Mouse (Mus musculus): ENCODE data around the gene Fam124b. TPM values are rescaled to one million over a fixed set of nuclear protein-coding genes. Genes with fewer than 3 reads are reported as not detected.

Fam124b gene
- total RNA-seq, 2 experiments from 2014 or later, result not detected

DNA sequence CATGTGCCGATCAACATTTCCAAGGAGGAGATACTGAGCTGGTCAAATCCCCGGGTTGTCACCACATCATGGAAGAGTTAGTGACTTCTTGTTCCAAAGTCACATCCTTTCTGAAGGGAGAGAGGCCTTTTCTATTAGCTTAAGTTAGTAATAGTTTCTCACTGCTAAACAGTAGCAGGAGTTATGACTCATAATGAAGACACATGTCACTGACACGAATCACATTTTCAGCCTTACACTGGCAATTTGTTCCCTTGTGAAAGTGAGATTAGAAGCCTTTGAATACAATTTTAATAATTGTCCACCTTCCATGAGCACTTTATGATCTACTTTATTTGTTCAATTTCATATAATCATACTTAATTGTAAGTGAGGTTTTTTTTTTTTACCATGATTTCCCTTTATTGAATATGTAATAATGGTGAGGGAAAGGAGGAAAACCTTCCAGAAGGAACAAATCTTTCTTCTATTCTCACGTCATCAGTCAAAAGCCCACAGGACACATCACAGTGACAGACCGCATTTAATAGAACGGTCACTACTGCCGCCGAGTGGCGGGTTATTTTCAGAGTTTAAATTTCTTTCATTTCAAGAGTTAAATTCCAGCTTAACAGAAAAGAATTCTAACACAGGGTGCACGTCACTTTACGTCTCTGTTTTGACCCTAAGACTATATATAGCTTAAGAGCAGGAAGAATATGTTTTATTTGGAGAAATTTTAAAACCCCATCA lies 40.5 kb downstream of the Fam124b start:
- ATAC-seq (replicated peaks; ENCODE audit: poor library complexity), result no peak

DNA sequence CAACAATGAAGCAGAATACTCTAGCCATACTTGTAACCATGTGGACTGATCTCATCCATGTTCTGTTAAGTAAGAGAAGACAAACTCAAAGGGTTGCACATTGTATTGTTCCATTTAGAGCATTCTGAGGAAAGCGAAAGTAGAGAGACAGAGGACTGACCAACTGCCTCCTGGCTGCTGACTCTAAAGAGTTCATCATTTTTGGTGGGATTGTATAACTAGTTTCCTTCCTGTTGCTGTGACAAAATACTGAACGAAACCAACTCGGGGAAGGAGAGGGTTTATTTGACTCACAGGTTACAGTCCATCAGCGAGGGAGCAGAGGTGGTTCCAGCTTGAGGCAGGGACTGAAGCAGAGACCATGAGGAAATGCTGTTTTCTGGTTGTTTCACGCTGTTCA lies 50.6 kb downstream of the Fam124b start:
- ATAC-seq (replicated peaks; ENCODE audit: poor library complexity), result peak; percentile 80

DNA sequence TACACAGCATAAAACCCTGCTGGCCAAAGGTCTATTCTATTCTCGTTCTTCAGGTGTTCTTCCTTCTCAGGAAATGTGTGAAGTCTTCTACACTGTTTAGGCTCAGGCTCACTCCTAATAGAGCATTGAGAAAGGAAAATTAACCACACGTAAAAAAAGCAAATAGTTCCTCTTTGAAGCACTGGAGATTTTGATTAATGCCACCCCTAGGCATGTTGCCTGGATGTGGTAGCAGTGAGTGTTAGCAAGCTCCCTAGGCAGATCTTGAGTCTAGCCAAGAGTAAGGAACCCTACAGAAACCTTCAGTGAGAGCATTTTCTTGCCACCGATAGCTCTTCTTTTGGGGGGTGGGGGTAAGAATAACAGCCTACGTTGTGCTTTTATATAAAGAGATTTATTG lies 51.7 kb downstream of the Fam124b start:
- peak; percentile 32 for ATAC-seq (replicated peaks; ENCODE audit: poor library complexity)

DNA sequence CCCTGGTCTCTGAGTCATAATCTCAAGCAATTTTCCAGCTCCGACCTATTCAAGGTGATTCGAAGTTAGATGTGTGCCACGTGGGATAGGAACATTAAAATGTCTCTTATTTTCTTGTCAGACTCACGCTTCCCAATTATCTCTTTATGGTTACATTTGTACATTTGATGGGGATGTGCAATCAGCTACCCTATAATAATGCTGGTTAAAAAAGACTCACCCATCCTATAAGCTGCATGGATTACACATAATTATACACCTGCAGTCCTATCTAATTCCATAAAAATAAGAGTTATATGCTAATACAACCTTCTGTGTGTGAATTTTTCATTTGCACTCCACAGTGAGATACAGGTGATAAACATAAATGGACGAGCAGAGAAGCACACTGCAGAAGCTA lies 52.9 kb downstream of the Fam124b start:
- no peak for ATAC-seq (replicated peaks; ENCODE audit: poor library complexity)

DNA sequence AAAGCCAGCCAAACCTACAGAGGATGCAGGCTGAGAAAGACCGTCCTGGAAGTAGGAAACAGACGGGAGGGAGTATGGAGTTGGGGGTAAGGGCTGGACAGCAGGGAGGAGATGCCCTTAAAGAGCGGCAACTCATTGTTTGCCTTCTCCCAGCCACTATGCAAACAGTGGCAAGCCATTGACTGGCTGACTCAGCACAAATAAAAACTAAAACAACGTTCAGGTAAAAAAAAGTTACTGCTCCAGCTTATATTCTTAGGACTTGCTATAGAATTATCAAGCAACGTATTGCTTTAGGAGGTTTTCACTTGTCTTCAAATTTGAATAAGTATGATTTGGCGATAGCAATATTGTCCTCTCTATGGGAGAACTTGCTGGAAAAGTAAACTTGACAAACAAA lies 55.3 kb downstream of the Fam124b start:
- ATAC-seq (replicated peaks; ENCODE audit: poor library complexity), result no peak

DNA sequence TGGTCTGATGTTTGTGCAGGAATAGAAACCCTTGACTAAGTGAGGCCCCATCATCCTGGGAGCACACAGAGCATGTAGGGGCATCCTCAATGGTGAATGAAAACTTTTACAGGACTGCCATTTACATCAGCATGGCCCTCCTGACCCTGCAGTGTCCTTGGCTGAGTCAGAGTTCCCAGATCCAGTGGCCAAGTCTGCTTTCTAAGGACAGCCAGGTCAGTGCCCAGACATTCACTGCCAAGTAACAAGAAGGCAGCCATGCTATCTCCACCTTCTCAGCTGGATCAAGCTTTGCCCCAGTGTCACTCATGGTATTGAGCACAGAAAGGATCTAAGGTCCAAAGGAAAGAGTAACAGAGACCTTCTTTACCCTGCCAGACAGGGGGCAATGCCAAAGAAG lies 58.7 kb downstream of the Fam124b start:
- no peak for ATAC-seq (replicated peaks; ENCODE audit: poor library complexity)

DNA sequence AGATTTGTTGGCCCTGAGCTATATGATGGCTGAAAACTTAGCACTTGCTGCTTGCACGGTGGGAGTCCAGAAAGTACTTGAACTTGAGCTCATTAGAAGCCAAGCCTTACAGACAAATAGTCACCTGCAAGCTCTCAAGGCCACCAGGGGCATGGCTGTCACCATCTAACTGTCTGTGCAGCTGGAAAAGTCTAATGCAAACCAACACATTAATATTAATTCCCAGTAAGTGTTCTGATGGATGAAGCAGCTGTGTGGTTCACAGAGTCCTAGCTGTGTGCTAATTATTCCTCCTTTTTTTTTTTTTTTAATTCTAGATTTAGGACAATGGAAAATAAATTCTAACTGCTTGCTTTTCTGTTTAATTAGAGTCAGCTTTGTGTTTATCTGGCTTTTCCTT lies 63.4 kb downstream of the Fam124b start:
- no peak for ATAC-seq (replicated peaks; ENCODE audit: poor library complexity)

DNA sequence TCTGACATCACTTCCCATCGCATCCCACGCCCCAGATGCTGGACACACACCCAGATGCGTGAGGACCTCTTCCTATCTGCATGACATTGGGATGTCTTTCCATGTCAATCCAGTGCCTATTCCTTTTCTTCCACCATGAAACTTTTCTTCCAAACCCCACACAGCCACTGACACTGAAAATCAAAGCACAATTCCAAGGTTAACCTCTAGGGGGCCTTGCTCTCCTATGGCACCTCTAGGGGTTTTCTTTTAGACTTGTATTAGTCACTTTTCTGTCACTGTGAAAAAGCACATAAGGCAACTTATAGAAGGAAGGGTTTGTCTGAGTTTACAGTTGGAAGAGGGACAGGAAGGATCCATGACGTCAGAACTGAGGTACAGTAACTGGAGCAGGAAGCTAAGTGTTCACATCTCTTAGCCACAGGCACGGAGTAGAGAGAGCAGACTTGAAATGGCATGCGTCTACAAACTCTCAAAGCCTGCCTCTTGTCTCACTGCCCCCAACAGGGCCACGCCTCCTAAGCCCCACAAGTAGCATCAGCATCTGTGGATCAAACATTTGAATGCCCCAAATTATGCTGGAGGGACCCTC lies 65.1 kb downstream of the Fam124b start:
- peak; percentile 52 for ATAC-seq (replicated peaks; ENCODE audit: poor library complexity)

DNA sequence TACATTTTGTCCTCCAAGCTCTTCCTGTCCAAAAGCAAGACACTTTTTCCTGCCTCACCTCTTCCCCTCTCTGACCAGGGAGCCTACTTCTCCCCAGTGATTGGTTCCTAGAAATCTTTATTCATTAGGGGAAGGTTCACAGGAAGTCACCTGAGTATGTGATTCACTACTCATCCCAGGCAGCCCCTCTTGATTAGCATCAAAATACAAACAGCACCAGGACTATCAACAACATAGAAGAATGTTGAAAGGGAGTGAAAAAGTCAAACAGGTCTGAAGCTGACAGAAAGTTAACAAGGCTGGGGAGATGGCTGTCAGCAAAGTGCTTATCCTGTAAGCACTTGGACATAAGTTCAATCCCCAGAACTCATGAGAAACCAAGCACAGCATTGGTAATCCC lies 67.6 kb downstream of the Fam124b start:
- no peak for ATAC-seq (replicated peaks; ENCODE audit: poor library complexity)

Other genes starting within 250 kb of the Fam124b start
- 142 and 174 TPM in 2 replicates for gene Cul3, start 122.0 kb upstream of the Fam124b start, total RNA-seq (2015)
- gene Cul3, start 122.0 kb upstream of the Fam124b start, total RNA-seq (2017), result 274 and 330 TPM in 2 replicates
- not detected in 2 replicates for gene Gm45261, start 243.0 kb upstream of the Fam124b start, total RNA-seq (2015)
- gene Gm45261, start 243.0 kb upstream of the Fam124b start, total RNA-seq (2017), result not detected in 2 replicates